Mouse (Mus musculus) 3134 (cell line): ENCODE measurements around the gene Tmod1.
A peak's percentile ranks its signal among the peaks of the same experiment; 100 is the strongest.

Experiments
- DNase-seq: peaks from one replicate; pipeline ENCODE4 v3.0.0-alpha.2; 2011; ENCODE audit warnings: low spot score; ENCODE audit not compliant: insufficient read length; ENCODE audit errors: extremely low read depth

The Tmod1 gene

GRCm38 (mm10) chr4:46087852-46088251, 49.1 kb downstream of the Tmod1 start:
- peak; percentile 79 for DNase-seq

- DNase-seq: no peak
These were observed 50.9 kb downstream of the Tmod1 start for GRCm38 (mm10) chr4:46089524-46090125.

GRCm38 (mm10) chr4:46092429-46093076, 53.8 kb downstream of the Tmod1 start:
- peak; percentile 57 for DNase-seq

GRCm38 (mm10) chr4:46094916-46095825, 56.4 kb downstream of the Tmod1 start:
- peak; percentile 41 for DNase-seq

GRCm38 (mm10) chr4:46095826-46096159, 57.1 kb downstream of the Tmod1 start:
- no peak for DNase-seq

GRCm38 (mm10) chr4:46096546-46096945, 57.8 kb downstream of the Tmod1 start:
- DNase-seq: no peak

- DNase-seq: peak; percentile 67
These were observed 58.9 kb downstream of the Tmod1 start for GRCm38 (mm10) chr4:46097591-46097990.

GRCm38 (mm10) chr4:46099132-46099531, 60.4 kb downstream of the Tmod1 start:
- no peak for DNase-seq

GRCm38 (mm10) chr4:46100539-46100938, 61.8 kb downstream of the Tmod1 start:
- DNase-seq: no peak

GRCm38 (mm10) chr4:46101211-46101711, 62.5 kb downstream of the Tmod1 start:
- no peak for DNase-seq

GRCm38 (mm10) chr4:46102078-46102769, 63.5 kb downstream of the Tmod1 start:
- no peak for DNase-seq

GRCm38 (mm10) chr4:46110084-46110483, 71.3 kb downstream of the Tmod1 start:
- no peak for DNase-seq

GRCm38 (mm10) chr4:46111361-46111760, 72.6 kb downstream of the Tmod1 start:
- no peak for DNase-seq

GRCm38 (mm10) chr4:46115308-46115707, 76.6 kb downstream of the Tmod1 start:
- DNase-seq: no peak

GRCm38 (mm10) chr4:46116544-46117175, 77.9 kb downstream of the Tmod1 start:
- no peak for DNase-seq

- DNase-seq: no peak
These were observed 78.8 kb downstream of the Tmod1 start for GRCm38 (mm10) chr4:46117536-46117935.

- no peak for DNase-seq
These were observed 80.9 kb downstream of the Tmod1 start for GRCm38 (mm10) chr4:46119514-46120094.

- DNase-seq: no peak
These were observed 82.0 kb downstream of the Tmod1 start for GRCm38 (mm10) chr4:46120767-46121166.

- DNase-seq: no peak
These were observed 84.6 kb downstream of the Tmod1 start for GRCm38 (mm10) chr4:46123358-46123757.

GRCm38 (mm10) chr4:46126541-46126940, 87.8 kb downstream of the Tmod1 start:
- DNase-seq: peak; percentile 58
